Mouse (Mus musculus): Measurements from ENCODE around the gene Cpeb3.

DNA sequence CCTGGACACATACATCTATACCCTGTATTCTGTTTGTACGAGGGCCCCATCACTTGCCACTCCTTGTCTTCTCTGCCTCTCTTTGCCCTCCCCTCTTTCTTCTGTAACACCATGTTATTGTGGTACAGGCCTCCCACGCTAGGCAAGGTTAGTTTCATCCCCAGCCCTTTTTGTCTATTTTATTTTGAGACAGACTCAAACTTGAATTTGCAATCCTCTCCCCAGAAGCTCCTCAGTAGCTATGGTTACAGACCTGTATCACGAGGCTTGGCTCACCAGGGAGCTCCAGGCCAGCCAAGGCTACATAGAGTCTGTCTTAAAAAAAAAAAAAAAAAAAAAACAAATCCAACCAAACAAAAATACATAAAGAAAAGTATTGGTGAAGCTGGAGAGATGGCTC, 123.9 kb downstream of the Cpeb3 start:
- no peak for TF ChIP-seq CTCF (IDR thresholded peaks at IDR 0.05; ENCODE audit: low read depth, low read length)
- TF ChIP-seq POLR2AphosphoS5 (IDR thresholded peaks at IDR 0.05; ENCODE audit: insufficient replicate concordance, low read depth, low read length) = no peak
- TF ChIP-seq TAL1 (conservative IDR thresholded peaks at IDR 0.05; ENCODE audit: low read depth, low read length) = no peak
- no peak for TF ChIP-seq GATA2 (IDR thresholded peaks at IDR 0.05; ENCODE audit: borderline replicate concordance, low read depth, low read length)
